Mouse (Mus musculus): Measurements from ENCODE around the gene Gosr2. TPM values are rescaled to one million over a fixed set of nuclear protein-coding genes. Genes with fewer than 3 reads are reported as not detected.

The Gosr2 gene
- total and polyA plus RNA-seq, 3 experiments = 16.0 to 72.1 (median 69.2) TPM

DNA sequence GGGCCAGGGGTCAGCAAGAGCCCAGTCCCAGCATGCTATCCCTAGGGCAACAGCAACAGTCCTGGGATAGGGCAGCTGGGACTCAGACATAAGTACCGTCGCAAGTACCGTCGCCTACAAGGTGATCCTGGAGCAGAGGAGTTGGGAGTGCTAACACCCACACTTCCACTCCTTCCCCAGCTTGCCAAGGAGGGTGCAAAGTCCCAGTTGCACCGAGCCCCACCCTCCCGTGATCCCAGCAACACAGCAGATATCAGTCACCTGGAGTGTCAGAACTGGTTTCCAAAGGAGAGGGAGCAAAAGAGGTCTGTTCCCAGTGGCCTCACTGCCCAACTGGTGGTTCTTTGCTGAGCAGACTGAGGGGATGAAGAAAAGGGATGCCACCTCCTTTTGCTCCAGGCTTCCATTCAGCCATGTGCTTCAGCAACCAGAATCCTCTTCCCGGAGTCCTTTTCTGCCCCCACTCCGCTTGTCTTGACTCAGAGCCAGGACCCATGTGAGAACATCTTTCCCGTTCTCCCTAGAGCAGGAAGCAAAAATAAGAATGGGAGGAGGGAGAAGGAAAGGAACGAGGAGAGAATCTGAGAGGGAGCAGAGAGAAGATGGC lies 44.2 kb downstream of the Gosr2 start:
- Histone ChIP-seq H3K9me3 (replicated peaks) (no peaks in the 10 kb centered on the region; the same call in 1 of the 2 replicates), H3K4me1 (ENCODE audit: insufficient read depth, low read depth, low read length) (no peaks in the 10 kb centered on the region), H3K4me3 (ENCODE audit: low read depth, low read length) (no peak overlapping the region), H3K27me3 (ENCODE audit: insufficient read depth, low read length) (peaks cover 3% of the 10 kb centered on the region; the same call in 1 of the 2 replicates), H3K36me3 (replicated peaks) (no peaks in the 10 kb centered on the region)
- ATAC-seq (ENCODE audit: extremely low read depth, insufficient number of reproducible peaks, low FRiP score, poor library complexity, severe bottlenecking) (no peak), DNase-seq (ENCODE audit: low spot score) (no peak)
- no peak for TF ChIP-seq CTCF (IDR thresholded peaks at IDR 0.05; ENCODE audit: low read depth, low read length)
- TF ChIP-seq GATA2 (IDR thresholded peaks at IDR 0.05; ENCODE audit: borderline replicate concordance, low read depth, low read length) = no peak
- TF ChIP-seq GATA1 (IDR thresholded peaks at IDR 0.05; ENCODE audit: borderline replicate concordance, low read length) = no peak
- TF ChIP-seq POLR2AphosphoS5 (IDR thresholded peaks at IDR 0.05; ENCODE audit: insufficient replicate concordance, low read depth, low read length) = no peak
- no peak for TF ChIP-seq TAL1 (conservative IDR thresholded peaks at IDR 0.05; ENCODE audit: low read depth, low read length)

- TF ChIP-seq CTCF (IDR thresholded peaks at IDR 0.05; ENCODE audit: low read depth, low read length) = no peak
- no peak for TF ChIP-seq POLR2AphosphoS5 (IDR thresholded peaks at IDR 0.05; ENCODE audit: insufficient replicate concordance, low read depth, low read length)
- no peak for TF ChIP-seq TAL1 (conservative IDR thresholded peaks at IDR 0.05; ENCODE audit: low read depth, low read length)
- TF ChIP-seq GATA1 (IDR thresholded peaks at IDR 0.05; ENCODE audit: borderline replicate concordance, low read length) = no peak
- no peak for TF ChIP-seq GATA2 (IDR thresholded peaks at IDR 0.05; ENCODE audit: borderline replicate concordance, low read depth, low read length)
- Histone ChIP-seq H3K9me3 (replicated peaks) (no peaks in the 10 kb centered on the region; the same call in 1 of the 2 replicates), H3K27me3 (ENCODE audit: insufficient read depth, low read length) (0 out of 2 replicates have a peak, but pooled peaks cover 3% of the 10 kb centered on the region), H3K4me3 (ENCODE audit: low read depth, low read length) (no peak overlapping the region), H3K4me1 (ENCODE audit: insufficient read depth, low read depth, low read length) (no peaks in the 10 kb centered on the region), H3K36me3 (replicated peaks) (no peaks in the 10 kb centered on the region)
- no peak for ATAC-seq (ENCODE audit: extremely low read depth, insufficient number of reproducible peaks, low FRiP score, poor library complexity, severe bottlenecking)
- DNase-seq (ENCODE audit: low spot score) = no peak
These were observed 46.3 kb downstream of the Gosr2 start for GRCm38 (mm10) chr11:103651426-103651825.

GRCm38 (mm10) chr11:103649983-103650493 lies 47.7 kb downstream of the Gosr2 start:
- TF ChIP-seq GATA2 (IDR thresholded peaks at IDR 0.05; ENCODE audit: borderline replicate concordance, low read depth, low read length) (no peak), POLR2AphosphoS5 (IDR thresholded peaks at IDR 0.05; ENCODE audit: insufficient replicate concordance, low read depth, low read length) (no peak), TAL1 (conservative IDR thresholded peaks at IDR 0.05; ENCODE audit: low read depth, low read length) (no peak), CTCF (IDR thresholded peaks at IDR 0.05; ENCODE audit: low read depth, low read length) (no peak), GATA1 (IDR thresholded peaks at IDR 0.05; ENCODE audit: borderline replicate concordance, low read length) (no peak)
- DNase-seq (ENCODE audit: low spot score) (no peak), ATAC-seq (ENCODE audit: extremely low read depth, insufficient number of reproducible peaks, low FRiP score, poor library complexity, severe bottlenecking) (no peak)
- no peak overlapping the region for H3K4me3 ChIP-seq (ENCODE audit: low read depth, low read length)
- H3K4me1 ChIP-seq (ENCODE audit: insufficient read depth, low read depth, low read length) = no peaks in the 10 kb centered on the region
- H3K9me3 ChIP-seq (replicated peaks) = no peaks in the 10 kb centered on the region; the same call in 1 of the 2 replicates
- no peaks in the 10 kb centered on the region for H3K36me3 ChIP-seq (replicated peaks)
- 0 out of 2 replicates have a peak, but pooled peaks cover 3% of the 10 kb centered on the region for H3K27me3 ChIP-seq (ENCODE audit: insufficient read depth, low read length)

DNA sequence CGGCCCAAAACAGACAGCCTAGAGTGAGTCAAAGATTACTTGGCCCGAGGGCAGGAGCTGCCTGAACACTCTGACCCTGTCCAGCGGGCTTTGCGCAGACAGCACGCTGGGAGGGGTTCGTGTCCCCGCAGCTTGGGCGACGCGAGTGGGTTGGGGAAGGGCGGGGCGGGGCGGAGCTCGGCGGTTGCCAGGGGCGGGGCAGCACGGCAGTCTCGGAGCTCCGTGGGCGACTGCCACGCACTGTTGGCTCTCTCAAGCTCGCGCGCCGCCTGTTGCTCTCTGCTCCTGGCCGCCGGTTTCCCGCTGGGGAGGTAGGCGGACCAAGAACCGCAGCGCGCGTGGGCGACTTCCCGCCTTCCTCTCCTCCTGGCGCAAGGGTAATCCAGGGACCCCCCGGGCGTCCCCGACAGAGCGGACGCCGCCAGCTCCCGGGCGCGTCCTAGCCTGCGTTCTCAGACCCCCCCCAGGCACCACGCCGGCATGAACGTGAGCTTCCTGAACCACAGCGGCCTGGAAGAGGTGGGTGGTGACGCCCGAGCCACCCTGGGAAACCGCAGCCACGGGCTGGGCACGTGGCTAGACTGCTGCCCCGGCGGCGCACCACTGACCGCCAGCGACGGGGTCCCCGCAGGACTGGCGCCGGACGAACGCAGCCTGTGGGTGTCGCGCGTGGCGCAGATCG lies 48.3 kb downstream of the Gosr2 start, which contains the start of gene Rprml:
Gene Rprml (plus strand): TSS at position 270 of the 682 bp plus-strand sequence.
- no peak for DNase-seq (ENCODE audit: low spot score)
- no peaks in the 10 kb centered on the region for H3K36me3 ChIP-seq (replicated peaks)
- TF ChIP-seq TAL1 (conservative IDR thresholded peaks at IDR 0.05; ENCODE audit: low read depth, low read length) (no peak), POLR2AphosphoS5 (IDR thresholded peaks at IDR 0.05; ENCODE audit: insufficient replicate concordance, low read depth, low read length) (no peak), CTCF (IDR thresholded peaks at IDR 0.05; ENCODE audit: low read depth, low read length) (no peak), GATA2 (IDR thresholded peaks at IDR 0.05; ENCODE audit: borderline replicate concordance, low read depth, low read length) (no peak), GATA1 (IDR thresholded peaks at IDR 0.05; ENCODE audit: borderline replicate concordance, low read length) (no peak)
- no peaks in the 10 kb centered on the region for H3K4me1 ChIP-seq (ENCODE audit: insufficient read depth, low read depth, low read length)
- no peaks in the 10 kb centered on the region; the same call in 1 of the 2 replicates for H3K9me3 ChIP-seq (replicated peaks)
- no peak within 1 kb of the TSS for H3K4me3 ChIP-seq (ENCODE audit: low read depth, low read length)
- H3K27me3 ChIP-seq (ENCODE audit: insufficient read depth, low read length) = 0 out of 2 replicates have a peak, but pooled peaks cover 3% of the 10 kb centered on the region
- ATAC-seq (ENCODE audit: extremely low read depth, insufficient number of reproducible peaks, low FRiP score, poor library complexity, severe bottlenecking) = no peak

DNA sequence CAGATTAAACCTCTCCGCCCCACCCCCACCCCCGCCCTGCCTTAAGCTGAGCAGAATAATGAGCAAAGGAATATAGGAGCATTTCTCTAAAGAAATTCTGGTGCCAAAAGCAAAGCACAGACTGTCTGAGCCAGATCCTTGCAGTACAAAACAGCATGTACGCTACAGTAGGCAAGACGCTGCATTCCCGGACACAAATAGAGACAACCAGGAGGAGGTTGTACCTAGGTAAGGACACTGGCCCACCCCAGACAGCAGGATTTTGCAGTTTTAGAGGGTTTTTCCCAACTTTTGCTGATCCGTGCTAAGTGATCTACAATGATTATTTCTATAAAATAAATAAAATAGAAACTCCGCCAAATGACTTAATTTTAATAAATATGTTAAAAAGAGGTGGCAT lies 49.0 kb downstream of the Gosr2 start:
- Histone ChIP-seq H3K36me3 (replicated peaks) (no peaks in the 10 kb centered on the region), H3K4me3 (ENCODE audit: low read depth, low read length) (no peak overlapping the region), H3K9me3 (replicated peaks) (no peaks in the 10 kb centered on the region; the same call in 1 of the 2 replicates), H3K27me3 (ENCODE audit: insufficient read depth, low read length) (no peaks in the 10 kb centered on the region), H3K4me1 (ENCODE audit: insufficient read depth, low read depth, low read length) (no peaks in the 10 kb centered on the region)
- no peak for TF ChIP-seq POLR2AphosphoS5 (IDR thresholded peaks at IDR 0.05; ENCODE audit: insufficient replicate concordance, low read depth, low read length)
- no peak for TF ChIP-seq TAL1 (conservative IDR thresholded peaks at IDR 0.05; ENCODE audit: low read depth, low read length)
- no peak for TF ChIP-seq CTCF (IDR thresholded peaks at IDR 0.05; ENCODE audit: low read depth, low read length)
- no peak for TF ChIP-seq GATA1 (IDR thresholded peaks at IDR 0.05; ENCODE audit: borderline replicate concordance, low read length)
- TF ChIP-seq GATA2 (IDR thresholded peaks at IDR 0.05; ENCODE audit: borderline replicate concordance, low read depth, low read length) = no peak
- DNase-seq (ENCODE audit: low spot score) (no peak), ATAC-seq (ENCODE audit: extremely low read depth, insufficient number of reproducible peaks, low FRiP score, poor library complexity, severe bottlenecking) (no peak)

All from G1E (cell line).